Mouse (Mus musculus) lung, postnatal 4 days (tissue): ENCODE data around the gene Hist1h3d.
A peak's percentile ranks its signal among the peaks of the same experiment; 100 is the strongest.
"Not testable (repeated sequence)": the region's sequence is repeated elsewhere in the genome, so short reads cannot be mapped to it uniquely, and the experiment has no call there.

Experiments
- DNase-seq, 2 experiments: peaks; one replicate each; pipeline ENCODE4 v3.0.0; 2021

Hist1h3d gene

GRCm38 (mm10) chr13:23570261-23571021, 5.1 kb upstream of the Hist1h3d start:
- not testable (repeated sequence) for DNase-seq

GRCm38 (mm10) chr13:23571022-23571503, 4.5 kb upstream of the Hist1h3d start, which contains the start of the genes Hist1h2ae and Hist1h2bg:
TSS of gene Hist1h2ae (minus strand) at chr13:23571220.
TSS of gene Hist1h2bg (plus strand) at chr13:23571396.
- peak; percentile 73 to 77 for DNase-seq

GRCm38 (mm10) chr13:23571504-23572217, 3.9 kb upstream of the Hist1h3d start:
- DNase-seq = peak in 1 of 2 experiments; percentile 7

GRCm38 (mm10) chr13:23572218-23573033, 3.1 kb upstream of the Hist1h3d start:
- DNase-seq = no peak

- not testable (repeated sequence) for DNase-seq
These were observed 2.3 kb upstream of the Hist1h3d start for GRCm38 (mm10) chr13:23573034-23573897.

- peak; percentile 93 to 94 for DNase-seq
These were observed 1.6 kb upstream of the Hist1h3d start, which contains the start of the genes Hist1h2bf and Hist1h2ad for GRCm38 (mm10) chr13:23573898-23574524. TSS of gene Hist1h2bf (minus strand) at chr13:23574196. TSS of gene Hist1h2ad (plus strand) at chr13:23574381.

GRCm38 (mm10) chr13:23574546-23575170, 905 bp upstream of the Hist1h3d start:
- not testable (repeated sequence) for DNase-seq

GRCm38 (mm10) chr13:23575864-23576313, 326 bp downstream of the Hist1h3d start:
- not testable (repeated sequence) for DNase-seq

- no peak for DNase-seq
These were observed 853 bp downstream of the Hist1h3d start for GRCm38 (mm10) chr13:23576351-23576881.

- no peak for DNase-seq
These were observed 1.5 kb downstream of the Hist1h3d start for GRCm38 (mm10) chr13:23576906-23577639.

GRCm38 (mm10) chr13:23577835-23578234, 2.3 kb downstream of the Hist1h3d start:
- DNase-seq = no peak

- peak; percentile 95 to 99 for DNase-seq
These were observed 6.0 kb downstream of the Hist1h3d start, which contains the start of gene Hist1h4d for GRCm38 (mm10) chr13:23581408-23582218. TSS of gene Hist1h4d (plus strand) at chr13:23581598.

GRCm38 (mm10) chr13:23582219-23583056, 6.9 kb downstream of the Hist1h3d start:
- DNase-seq = no peak

GRCm38 (mm10) chr13:23583387-23584068, 8.0 kb downstream of the Hist1h3d start:
- DNase-seq = no peak

- peak in 1 of 2 experiments; percentile 19 for DNase-seq
These were observed 8.8 kb downstream of the Hist1h3d start for GRCm38 (mm10) chr13:23584331-23584730.

- DNase-seq = peak; percentile 74 to 80
These were observed 9.5 kb downstream of the Hist1h3d start for GRCm38 (mm10) chr13:23585029-23585441.
